In genomic region chr10:72654270-72655016, GRCm38 (mm10) we compare ENCODE assay signal across 8 mouse cellular contexts. TPM values are rescaled to one million over a fixed set of nuclear protein-coding genes. Genes with fewer than 3 reads are reported as not detected.
DNase-seq lines count a peak whose midpoint lies in the region; ATAC-seq lines count a peak whose summit lies in the region.

TSS of gene Zwint (plus strand) at chr10:72654845.

- peak; percentile 96 to 97 for DNase-seq in B cell, adult 2 months
- peak; percentile 99 for DNase-seq in brain, adult 2 months (ENCODE audit: low read depth, low spot score)
- peak; percentile 98 for DNase-seq in heart, embryonic 10.5 days (ENCODE audit: low spot score)
- peak; percentile 97 for DNase-seq in liver
- peak; percentile 94 to 96 for DNase-seq in spleen, postnatal 4 days (ENCODE audit: low spot score in 2 of 2)

- H3K9ac ChIP-seq in kidney, embryonic 15.5 days, result peak within 1 kb of the TSS; percentile 63

- peak within 1 kb of the TSS; percentile 86 for H3K4me3 ChIP-seq in heart, embryonic 10.5 days
- H3K4me3 ChIP-seq in kidney, embryonic 15.5 days (replicated peaks), result peak within 1 kb of the TSS; percentile 78

- H3K27me3 ChIP-seq in heart, embryonic 10.5 days (ENCODE audit: insufficient read depth, poor library complexity, severe bottlenecking), result no peaks in the 10 kb centered on the region
- H3K27me3 ChIP-seq in kidney, embryonic 15.5 days, result no peaks in the 10 kb centered on the region

- H3K4me1 ChIP-seq in heart, embryonic 10.5 days, result peaks cover 16% of the 10 kb centered on the region
- peaks cover 19% of the 10 kb centered on the region for H3K4me1 ChIP-seq in kidney, embryonic 15.5 days

- peak; percentile 96 for ATAC-seq in erythroblast, adult 5-6 weeks (replicated peaks; ENCODE audit: low FRiP score, poor library complexity, severe bottlenecking)
- ATAC-seq in kidney, embryonic 15.5 days (replicated peaks; ENCODE audit: low FRiP score), result peak; percentile 98
- peak; percentile 97 for ATAC-seq in monocyte, adult 5-6 weeks (replicated peaks; ENCODE audit: insufficient number of reproducible peaks, low FRiP score, low TSS enrichment, poor library complexity, severe bottlenecking)

- 2% methylated on average over 36 of the region's 36 CpGs for WGBS in heart, embryonic 10.5 days
- WGBS in kidney, embryonic 15.5 days, result 2% methylated on average over 36 of the region's 36 CpGs

- H3K9me3 ChIP-seq in heart, embryonic 10.5 days, result no peaks in the 10 kb centered on the region
- H3K9me3 ChIP-seq in kidney, embryonic 15.5 days (replicated peaks), result no peaks in the 10 kb centered on the region

- H3K36me3 ChIP-seq in heart, embryonic 10.5 days, result peaks cover 34% of the 10 kb centered on the region
- H3K36me3 ChIP-seq in kidney, embryonic 15.5 days, result peaks cover 33% of the 10 kb centered on the region

- H3K27ac ChIP-seq in heart, embryonic 10.5 days, result peak within 1 kb of the TSS; percentile 94
- peak within 1 kb of the TSS; percentile 93 for H3K27ac ChIP-seq in kidney, embryonic 15.5 days

- peak within 1 kb of the TSS; percentile 68 for H3K4me2 ChIP-seq in kidney, embryonic 15.5 days

RNA-seq across cellular contexts. Expression of gene Zwint, which starts in this region (rescaled TPM):
- 61.3 and 73.1 TPM in 2 replicates for total RNA-seq in erythroblast, adult 5-6 weeks (2015; ENCODE audit: low replicate concordance)
- 135 and 183 TPM in 2 replicates for total RNA-seq in erythroblast, adult 5-6 weeks (2017; ENCODE audit: low replicate concordance)
- 345 and 369 TPM in 2 replicates for polyA plus RNA-seq in heart, embryonic 10.5 days (2016; fragmentation: Nextera tagmentation; extraction: Ambion mirVana)
- polyA plus RNA-seq in kidney, embryonic 15.5 days (2015; fragmentation: Nextera tagmentation; extraction: Ambion mirVana), result 230 and 249 TPM in 2 replicates
- total RNA-seq in monocyte, adult 5-6 weeks (2017), result 75.7 to 102 TPM (median 99.6 TPM) in 3 replicates

Comparison
In these comparisons a context has a peak if more than half of its experiments do, and no peak if none do; other contexts are left out.
1. Peak in every context shown above with its lines: DNase-seq, ATAC-seq, H3K4me3 ChIP-seq and H3K27ac ChIP-seq.